Mouse (Mus musculus): ENCODE measurements around the gene Fsip1. TPM values are rescaled to one million over a fixed set of nuclear protein-coding genes. Genes with fewer than 3 reads are reported as not detected.

Fsip1 gene
- polyA plus RNA-seq, 2 experiments: 0.32 to 0.40 TPM

DNA sequence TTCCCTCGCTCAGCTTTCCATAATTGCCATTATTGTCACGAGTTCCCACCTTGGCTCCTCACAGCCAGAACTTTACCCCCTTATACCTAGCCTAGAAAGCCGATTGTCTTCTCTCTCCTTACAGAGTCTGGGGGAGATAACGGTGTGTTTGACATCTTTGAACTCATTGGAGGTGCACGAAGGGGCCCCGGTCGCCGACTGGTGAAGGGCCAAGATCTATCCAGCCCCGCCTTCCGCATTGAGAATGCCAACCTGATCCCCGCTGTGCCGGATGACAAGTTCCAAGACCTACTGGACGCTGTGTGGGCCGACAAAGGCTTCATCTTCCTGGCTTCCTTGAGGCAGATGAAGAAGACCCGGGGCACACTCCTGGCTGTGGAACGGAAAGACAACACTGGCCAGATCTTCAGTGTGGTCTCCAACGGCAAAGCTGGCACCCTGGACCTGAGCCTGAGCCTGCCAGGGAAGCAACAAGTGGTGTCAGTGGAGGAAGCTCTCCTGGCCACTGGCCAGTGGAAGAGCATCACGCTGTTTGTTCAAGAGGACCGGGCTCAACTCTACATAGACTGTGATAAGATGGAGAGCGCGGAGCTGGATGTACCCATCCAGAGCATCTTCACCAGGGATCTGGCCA, 143.8 kb downstream of the Fsip1 start:
- Histone ChIP-seq H3K9ac (ENCODE audit: low read depth, low read length, severe bottlenecking) (peak overlapping the region; percentile 63), H3K27ac (replicated peaks; ENCODE audit: low read depth, low read length) (no peak overlapping the region), H3K36me3 (ENCODE audit: control insufficient read depth, insufficient read depth, low read length) (peaks cover 43% of the 10 kb centered on the region), H3K4me1 (ENCODE audit: control insufficient read depth, insufficient read depth, low read length) (peaks cover 20% of the 10 kb centered on the region), H3K9me3 (ENCODE audit: control insufficient read depth, low read length) (no peaks in the 10 kb centered on the region), H3K4me3 (replicated peaks; ENCODE audit: low read length) (peak overlapping the region; percentile 69), H3K4me2 (replicated peaks; ENCODE audit: low read depth, low read length, severe bottlenecking) (peak overlapping the region; percentile 91), H3K27me3 (ENCODE audit: control insufficient read depth, insufficient read depth, low read length) (no peaks in the 10 kb centered on the region)
- TF ChIP-seq POLR2A (IDR thresholded peaks at IDR 0.05; ENCODE audit: borderline replicate concordance, extremely low read depth, insufficient read depth, insufficient read length): no peak
- WGBS: 63% methylated on average over 21 of the region's 21 CpGs
- DNase-seq (ENCODE audit: low spot score) (no peak), ATAC-seq (ENCODE audit: low FRiP score, low read depth) (no peak)

DNA sequence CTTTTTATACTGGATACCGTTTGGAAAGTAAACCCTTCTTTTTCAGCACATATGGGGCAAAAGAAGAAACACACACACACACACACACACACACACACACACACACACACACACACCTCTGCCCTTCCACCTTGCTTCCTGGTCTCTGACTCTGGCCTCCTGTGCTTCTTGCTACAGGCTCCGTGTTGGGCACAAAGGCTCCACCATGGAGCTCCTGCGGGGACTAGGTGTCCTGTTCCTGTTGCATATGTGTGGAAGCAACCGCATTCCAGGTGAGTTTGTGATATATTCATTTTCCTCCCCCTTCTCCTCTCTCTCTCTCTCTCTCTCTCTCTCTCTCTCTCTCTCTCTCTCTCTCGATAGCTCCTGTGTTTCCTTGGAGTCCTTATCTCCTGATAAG, 144.3 kb downstream of the Fsip1 start:
- Histone ChIP-seq H3K9me3 (ENCODE audit: control insufficient read depth, low read length) (no peaks in the 10 kb centered on the region), H3K27ac (replicated peaks; ENCODE audit: low read depth, low read length) (no peak overlapping the region; the same call in 1 of the 2 replicates), H3K4me2 (replicated peaks; ENCODE audit: low read depth, low read length, severe bottlenecking) (peak overlapping the region; percentile 91), H3K36me3 (ENCODE audit: control insufficient read depth, insufficient read depth, low read length) (peaks cover 38% of the 10 kb centered on the region), H3K4me3 (replicated peaks; ENCODE audit: low read length) (peak overlapping the region; percentile 69), H3K27me3 (ENCODE audit: control insufficient read depth, insufficient read depth, low read length) (no peaks in the 10 kb centered on the region), H3K9ac (ENCODE audit: low read depth, low read length, severe bottlenecking) (peak overlapping the region; percentile 63), H3K4me1 (ENCODE audit: control insufficient read depth, insufficient read depth, low read length) (peaks cover 20% of the 10 kb centered on the region)
- DNase-seq (ENCODE audit: low spot score) (no peak), ATAC-seq (ENCODE audit: low FRiP score, low read depth) (no peak)
- 23% methylated on average over 5 of the region's 5 CpGs for WGBS
- TF ChIP-seq POLR2A (IDR thresholded peaks at IDR 0.05; ENCODE audit: borderline replicate concordance, extremely low read depth, insufficient read depth, insufficient read length): no peak

DNA sequence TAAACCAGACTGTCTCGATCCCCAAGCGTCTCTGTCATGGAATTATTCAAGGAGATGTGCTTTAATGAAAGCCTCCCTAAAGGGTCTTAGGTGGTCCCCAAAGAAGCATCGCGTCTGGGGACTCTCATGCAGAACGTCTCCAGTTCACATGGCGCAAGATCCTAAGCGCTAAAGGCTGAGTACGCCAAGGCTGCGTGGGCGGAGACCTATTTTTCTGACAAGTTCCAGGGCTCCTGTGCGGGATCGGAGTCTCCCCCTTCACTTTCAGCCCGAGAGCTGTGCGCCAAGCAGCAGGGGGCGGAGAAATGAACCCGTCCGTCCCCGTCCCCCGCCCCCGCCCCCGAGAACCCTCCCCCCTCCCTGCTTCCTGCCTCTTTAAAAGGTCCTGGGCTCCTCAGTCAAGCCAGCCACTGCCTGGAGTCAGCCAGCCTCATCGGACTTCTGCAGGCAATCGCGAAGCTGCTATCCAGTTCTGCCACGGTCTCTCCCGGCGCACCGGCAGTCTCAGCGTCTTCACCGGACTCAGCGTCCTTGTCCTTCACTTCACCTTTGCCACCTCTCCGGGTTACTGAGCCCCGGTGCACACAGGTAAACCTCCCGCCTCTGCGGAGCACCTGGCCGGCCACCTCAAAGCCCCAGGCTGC, 145.2 kb downstream of the Fsip1 start, which contains the start of gene Thbs1:
TSS of gene Thbs1 (plus strand) at position 389 of the 644 bp plus-strand sequence.
- peak; percentile 87 for ATAC-seq (ENCODE audit: low FRiP score, low read depth)
- TF ChIP-seq POLR2A (IDR thresholded peaks at IDR 0.05; ENCODE audit: borderline replicate concordance, extremely low read depth, insufficient read depth, insufficient read length): peak; percentile 97; the same call in 1 of the 2 replicates
- no peaks in the 10 kb centered on the region for H3K27me3 ChIP-seq (ENCODE audit: control insufficient read depth, insufficient read depth, low read length)
- H3K9ac ChIP-seq (ENCODE audit: low read depth, low read length, severe bottlenecking): peak within 1 kb of the TSS; percentile 63
- peaks cover 20% of the 10 kb centered on the region for H3K4me1 ChIP-seq (ENCODE audit: control insufficient read depth, insufficient read depth, low read length)
- peaks cover 29% of the 10 kb centered on the region for H3K36me3 ChIP-seq (ENCODE audit: control insufficient read depth, insufficient read depth, low read length)
- peak within 1 kb of the TSS; percentile 77 for H3K27ac ChIP-seq (replicated peaks; ENCODE audit: low read depth, low read length)
- H3K4me3 ChIP-seq (replicated peaks; ENCODE audit: low read length): peak within 1 kb of the TSS; percentile 69
- peak within 1 kb of the TSS; percentile 91 for H3K4me2 ChIP-seq (replicated peaks; ENCODE audit: low read depth, low read length, severe bottlenecking)
- DNase-seq (ENCODE audit: low spot score): peak; percentile 90
- WGBS: under 1% methylated on average over 34 of the region's 36 CpGs
- H3K9me3 ChIP-seq (ENCODE audit: control insufficient read depth, low read length): no peaks in the 10 kb centered on the region

DNA sequence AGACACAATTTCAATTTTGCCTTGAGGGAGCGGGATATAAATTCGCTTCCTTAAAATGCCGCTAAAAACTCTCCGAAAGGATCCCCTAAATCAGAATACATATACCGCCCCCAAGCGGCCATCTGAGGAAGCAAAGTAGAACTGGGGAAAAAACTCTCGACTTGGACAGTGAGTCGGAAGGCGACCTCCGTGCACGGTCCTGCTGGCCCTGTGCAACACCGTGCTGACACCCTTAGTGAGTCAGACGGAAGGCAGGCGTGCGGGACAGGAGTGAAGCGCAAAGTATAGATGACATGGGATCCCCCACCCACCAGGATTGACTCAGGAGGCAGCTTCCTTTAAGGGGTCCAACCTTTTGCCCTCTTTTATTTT, 145.7 kb downstream of the Fsip1 start:
- peak overlapping the region; percentile 69 for H3K4me3 ChIP-seq (replicated peaks; ENCODE audit: low read length)
- WGBS: under 1% methylated on average over 16 of the region's 16 CpGs

DNA sequence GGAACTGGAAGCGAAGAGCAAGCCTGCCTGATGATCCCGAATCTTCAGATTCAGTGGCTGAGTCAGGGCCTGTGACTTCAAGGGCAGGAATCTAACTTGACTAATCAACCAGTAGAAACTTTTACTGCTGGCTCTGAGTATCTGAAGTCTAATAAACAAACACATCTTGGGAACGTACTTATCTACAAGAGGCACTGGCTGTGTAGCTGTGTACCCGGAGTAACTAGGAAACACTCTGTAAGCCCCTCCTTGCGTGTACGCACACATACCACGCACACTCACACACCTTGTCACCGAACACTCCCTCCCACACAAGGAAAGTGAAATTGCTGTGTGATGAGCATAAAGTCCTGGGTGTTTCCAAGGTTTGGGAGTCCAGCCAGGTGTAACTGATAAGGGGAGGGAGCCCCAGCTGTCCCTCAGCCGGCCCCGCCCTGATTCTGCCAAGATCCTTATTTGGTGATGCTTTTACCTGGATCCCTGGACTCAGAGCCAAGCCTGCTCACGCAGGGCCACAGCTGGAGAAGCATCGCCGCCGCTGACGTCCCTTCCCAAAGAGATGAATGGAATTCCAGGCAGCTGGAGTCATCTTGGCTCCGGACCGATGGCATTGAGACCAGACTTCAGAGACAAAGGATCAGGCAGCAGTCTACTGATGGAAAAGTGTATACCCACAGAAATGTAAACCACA, 146.4 kb downstream of the Fsip1 start:
- DNase-seq (ENCODE audit: low spot score) (peak; percentile 45), ATAC-seq (ENCODE audit: low FRiP score, low read depth) (peak; percentile 27; the same call in 1 of the 2 replicates)
- 28% methylated on average over 17 of the region's 17 CpGs for WGBS
- Histone ChIP-seq H3K4me1 (ENCODE audit: control insufficient read depth, insufficient read depth, low read length) (peaks cover 14% of the 10 kb centered on the region), H3K27me3 (ENCODE audit: control insufficient read depth, insufficient read depth, low read length) (no peaks in the 10 kb centered on the region), H3K4me3 (replicated peaks; ENCODE audit: low read length) (peak overlapping the region; percentile 69), H3K36me3 (ENCODE audit: control insufficient read depth, insufficient read depth, low read length) (peaks cover 17% of the 10 kb centered on the region), H3K9ac (ENCODE audit: low read depth, low read length, severe bottlenecking) (peak overlapping the region; percentile 40), H3K27ac (replicated peaks; ENCODE audit: low read depth, low read length) (peak overlapping the region; percentile 45), H3K4me2 (replicated peaks; ENCODE audit: low read depth, low read length, severe bottlenecking) (peak overlapping the region; percentile 91), H3K9me3 (ENCODE audit: control insufficient read depth, low read length) (no peaks in the 10 kb centered on the region)
- TF ChIP-seq POLR2A (IDR thresholded peaks at IDR 0.05; ENCODE audit: borderline replicate concordance, extremely low read depth, insufficient read depth, insufficient read length): no peak

More for the DNA sequence above, 145.7 kb downstream of the Fsip1 start:
- Histone ChIP-seq H3K36me3 (ENCODE audit: control insufficient read depth, insufficient read depth, low read length) (peaks cover 24% of the 10 kb centered on the region), H3K9ac (ENCODE audit: low read depth, low read length, severe bottlenecking) (peak overlapping the region; percentile 63), H3K27me3 (ENCODE audit: control insufficient read depth, insufficient read depth, low read length) (no peaks in the 10 kb centered on the region), H3K4me2 (replicated peaks; ENCODE audit: low read depth, low read length, severe bottlenecking) (peak overlapping the region; percentile 91), H3K4me1 (ENCODE audit: control insufficient read depth, insufficient read depth, low read length) (peaks cover 20% of the 10 kb centered on the region), H3K9me3 (ENCODE audit: control insufficient read depth, low read length) (no peaks in the 10 kb centered on the region), H3K27ac (replicated peaks; ENCODE audit: low read depth, low read length) (peak overlapping the region; percentile 77)
- DNase-seq (ENCODE audit: low spot score) (peak; percentile 93), ATAC-seq (ENCODE audit: low FRiP score, low read depth) (peak; percentile 61)
- no peak for TF ChIP-seq POLR2A (IDR thresholded peaks at IDR 0.05; ENCODE audit: borderline replicate concordance, extremely low read depth, insufficient read depth, insufficient read length)
